ENCODE assay signal across 28 mouse cellular contexts in genomic region chr1:136594235-136594850, GRCm38 (mm10). TPM values are rescaled to one million over a fixed set of nuclear protein-coding genes. Genes with fewer than 3 reads are reported as not detected.
A peak's percentile ranks its signal among the peaks of the same experiment; 100 is the strongest.
DNase-seq lines count a peak whose midpoint lies in the region; ATAC-seq and TF ChIP-seq lines count a peak whose summit lies in the region.
"Had no signal": no experiment of that assay in that cellular context is flagged by ENCODE, and none has a peak within 500 bp of the region (broad histone marks: within the 10 kb centered on the region; RNA-seq: fewer than 3 reads in every experiment).

No protein-coding gene starts in this region.

- peaks cover 33% of the 10 kb centered on the region for H3K36me3 ChIP-seq in E14TG2a.4 (ENCODE audit: insufficient read depth, low read length)
- H3K36me3 ChIP-seq in midbrain, embryonic 10.5 days, result no peaks in the 10 kb centered on the region
- H3K36me3 ChIP-seq: embryonic facial prominence, embryonic 13.5 days; embryonic facial prominence, embryonic 15.5 days; forebrain, embryonic 10.5 days; forebrain, embryonic 12.5 days; G1E had no signal

- ATAC-seq in frontal cortex, adult (ENCODE audit: low TSS enrichment), result peak; percentile 28; the same call in 1 of the 2 replicates
- ATAC-seq: CD4-positive, CD25-positive, alpha-beta regulatory T cell, adult 4 months; forebrain, embryonic 14.5 days; forebrain, embryonic 16.5 days; Patski had no signal

- H3K9me3 ChIP-seq in E14TG2a.4 (ENCODE audit: low read length), result no peaks in the 10 kb centered on the region
- H3K9me3 ChIP-seq in midbrain, embryonic 10.5 days (replicated peaks), result no peaks in the 10 kb centered on the region
- H3K9me3 ChIP-seq: embryonic facial prominence, embryonic 13.5 days; embryonic facial prominence, embryonic 15.5 days; forebrain, embryonic 10.5 days; forebrain, embryonic 12.5 days; G1E had no signal

- no peak overlapping the region for H3K27ac ChIP-seq in midbrain, embryonic 10.5 days (replicated peaks)
- H3K27ac ChIP-seq: embryonic facial prominence, embryonic 13.5 days; embryonic facial prominence, embryonic 15.5 days; forebrain, embryonic 10.5 days; forebrain, embryonic 12.5 days had no signal

- peaks cover 83% of the 10 kb centered on the region for H3K4me1 ChIP-seq in E14TG2a.4 (replicated peaks; ENCODE audit: low read depth, low read length)
- H3K4me1 ChIP-seq in midbrain, embryonic 10.5 days, result no peaks in the 10 kb centered on the region
- H3K4me1 ChIP-seq: embryonic facial prominence, embryonic 15.5 days had no signal

- no peak for DNase-seq in frontal cortex, postnatal 14 days (ENCODE audit: low spot score in 2 of 2)
- peak; percentile 72 for DNase-seq in R1 (ENCODE audit: low read depth, low spot score)
- no peak for DNase-seq in midbrain, embryonic 10.5 days (ENCODE audit: low spot score)
- DNase-seq in lung, postnatal 14 days, result no peak
- DNase-seq: adrenal gland, adult 2 months; adrenal gland, postnatal 10 days; adrenal gland, postnatal 25 days; B cell, adult 2 months; cerebellum, adult 11 months; cerebellum, adult 18-20 months; cerebellum, adult 8-10 months; cerebellum, adult 9-11 months; cerebellum, postnatal 14 days; cerebellum, postnatal 36 days; embryo, embryonic 11 days had no signal

- 0 out of 2 replicates have a peak overlapping the region, but pooled peaks have one; percentile 3 for H3K4me3 ChIP-seq in E14TG2a.4 (replicated peaks; ENCODE audit: low read length)
- H3K4me3 ChIP-seq in midbrain, embryonic 10.5 days, result no peak overlapping the region
- H3K4me3 ChIP-seq: embryonic facial prominence, embryonic 13.5 days; embryonic facial prominence, embryonic 15.5 days; erythroblast, embryonic 14.5 days; forebrain, embryonic 10.5 days; forebrain, embryonic 12.5 days had no signal

- 85% methylated on average over 5 of the region's 5 CpGs for WGBS in midbrain, embryonic 10.5 days

- no peaks in the 10 kb centered on the region for H3K27me3 ChIP-seq in E14TG2a.4 (ENCODE audit: insufficient read depth, low read length)
- no peaks in the 10 kb centered on the region for H3K27me3 ChIP-seq in midbrain, embryonic 10.5 days (ENCODE audit: low read depth, poor library complexity, severe bottlenecking)
- H3K27me3 ChIP-seq: CH12.LX; embryonic facial prominence, embryonic 13.5 days; embryonic facial prominence, embryonic 15.5 days had no signal

- no peak for TF ChIP-seq CTCF in E14TG2a.4 (conservative IDR thresholded peaks at IDR 0.05; ENCODE audit: low read length)

RNA-seq across cellular contexts. Expression of gene Zfp281, which starts 30.4 kb away (rescaled TPM):
- polyA plus RNA-seq in midbrain, embryonic 10.5 days (2016; fragmentation: Nextera tagmentation; extraction: Ambion mirVana), result 28.4 and 29.8 TPM in 2 replicates
